Mouse (Mus musculus) brain, embryonic 14.5 days (tissue): ENCODE results near the gene Tmem256. TPM values are rescaled to one million over a fixed set of nuclear protein-coding genes. Genes with fewer than 3 reads are reported as not detected.

Experiments used
- DNase-seq: peaks from one replicate; pipeline ENCODE4 v3.0.0-alpha.2; 2011; ENCODE audit warnings: low read depth
- CTCF ChIP-seq: fragments of 200-500 bp; IDR thresholded peaks from 2 replicates; pipeline ENCODE4 v1.5.1; 2012; ENCODE audit warnings: inconsistent platforms, mild to moderate bottlenecking, moderate library complexity, borderline replicate concordance; ENCODE audit not compliant: insufficient read depth, insufficient read length; ENCODE audit errors: extremely low read depth
- POLR2A ChIP-seq: fragments of 200-500 bp; IDR thresholded peaks from 2 replicates; pipeline ENCODE4 v1.6.1; 2012; ENCODE audit warnings: mild to moderate bottlenecking, inconsistent platforms, borderline replicate concordance; ENCODE audit not compliant: poor library complexity, insufficient read depth, insufficient read length, severe bottlenecking; ENCODE audit errors: extremely low read depth
- polyA plus RNA-seq: library from polyadenylated mRNA; depleted of rRNA; stranded (reverse); fragments of >200 nt; gene quantifications from 2 replicates; pipeline ENCODE4 v1.2.3, GENCODE M21; 2012; rRNA removed

Gene Tmem256
- 167 and 271 TPM in 2 replicates for polyA plus RNA-seq

DNA sequence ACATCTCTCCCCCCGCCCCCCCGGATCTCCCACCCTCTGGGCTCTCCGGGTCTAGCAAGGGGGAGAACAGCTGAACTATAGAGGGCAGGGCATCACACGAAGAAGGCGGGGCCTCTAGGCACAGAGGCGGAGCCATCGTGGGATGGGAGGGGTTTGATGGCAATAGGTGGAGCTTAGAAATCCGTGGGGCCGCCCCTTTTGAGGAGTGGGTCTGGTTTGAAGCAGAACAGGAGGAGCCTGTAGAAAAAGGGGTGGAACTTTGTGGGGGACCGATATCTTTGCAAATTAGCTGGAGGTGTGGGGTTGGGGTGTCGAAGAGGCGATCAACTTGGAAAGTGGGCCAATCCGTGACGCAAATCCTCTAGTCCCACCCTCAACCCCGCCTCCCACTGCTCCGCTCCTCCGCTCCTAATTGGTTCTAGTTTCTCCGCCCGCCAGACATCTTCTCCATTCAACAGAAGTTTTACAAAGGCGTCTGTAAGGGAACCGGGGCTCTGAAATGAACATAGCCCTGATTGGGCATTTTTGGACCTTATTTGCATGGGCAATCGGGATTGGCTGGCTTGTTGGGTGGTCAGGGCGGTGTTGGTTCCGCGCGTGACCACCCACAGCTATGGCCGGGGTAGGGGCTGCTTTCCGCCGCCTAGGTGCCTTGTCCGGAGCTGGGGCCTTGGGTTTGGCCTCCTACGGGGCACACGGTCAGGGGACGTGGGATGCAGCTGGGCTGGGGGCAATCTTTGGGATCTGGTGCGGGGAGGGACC lies at the start of gene Tmem256:
TSS of gene Tmem256 (plus strand) at position 563 of the 762 bp plus-strand sequence.
- TF ChIP-seq POLR2A (peak; percentile 49; the same call in 1 of the 2 replicates), CTCF (no peak)
- DNase-seq, result peak; percentile 99

DNA sequence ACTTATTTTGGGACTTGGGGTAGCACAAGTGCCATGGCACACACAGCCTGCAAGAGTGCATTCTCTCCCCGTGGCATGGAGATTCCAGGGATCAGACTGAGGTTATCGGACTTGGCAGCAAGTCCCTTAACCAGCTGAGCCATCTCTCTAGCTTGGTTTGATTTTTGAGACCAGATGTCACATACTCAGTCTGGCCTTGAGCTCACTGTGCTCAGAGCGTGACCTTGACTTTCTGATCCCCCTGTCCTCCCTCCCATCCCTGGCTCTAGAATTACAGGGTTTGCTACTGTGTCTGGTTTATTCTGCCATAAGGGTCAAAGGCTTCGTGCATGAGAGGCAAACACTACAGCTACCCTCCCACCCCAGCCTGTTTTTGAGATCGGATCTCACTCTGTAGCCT lies 48.9 kb upstream of the Tmem256 start:
- no peak for DNase-seq
- no peak for TF ChIP-seq POLR2A
- no peak for TF ChIP-seq CTCF

DNA sequence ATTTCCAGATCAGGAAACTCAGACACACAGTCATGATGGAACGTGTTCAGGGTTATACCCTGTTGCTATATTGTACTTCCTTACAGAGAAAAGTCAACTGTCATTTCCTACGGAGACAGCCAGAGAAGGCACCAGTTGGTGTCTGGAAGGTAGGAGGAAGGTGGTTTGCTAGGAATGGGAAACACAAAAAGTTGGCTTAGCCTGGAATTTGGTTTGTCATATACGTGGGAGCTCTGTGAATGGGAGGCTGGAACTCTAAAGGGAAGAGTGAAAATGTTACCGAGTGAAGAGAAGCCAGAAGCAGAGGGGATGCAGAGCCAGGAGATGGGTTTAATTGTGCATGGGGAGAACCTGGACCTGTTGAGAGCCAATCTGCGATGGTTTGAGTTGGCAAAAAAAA lies 46.9 kb upstream of the Tmem256 start:
- DNase-seq, result no peak
- no peak for TF ChIP-seq CTCF
- TF ChIP-seq POLR2A, result no peak

DNA sequence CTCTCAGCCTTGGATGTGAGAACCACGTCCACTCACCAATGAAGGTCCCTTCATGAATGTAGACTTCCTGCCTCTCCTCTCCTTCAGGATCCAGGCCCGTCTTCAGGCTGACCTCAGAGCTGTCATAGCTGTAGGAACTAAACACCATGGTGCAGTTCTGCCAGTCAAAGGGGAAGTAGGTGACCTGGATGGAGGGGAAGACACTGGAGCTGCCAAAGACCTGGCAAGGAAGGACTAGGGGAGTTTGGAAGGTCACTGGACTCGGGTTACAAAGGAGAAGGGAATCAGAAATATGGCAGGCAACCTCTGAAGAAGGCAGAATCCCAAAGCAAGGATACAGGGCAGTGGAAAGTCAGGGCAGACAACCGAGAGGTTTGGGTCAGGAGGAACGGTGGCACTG lies 44.9 kb upstream of the Tmem256 start:
- no peak for DNase-seq
- no peak for TF ChIP-seq POLR2A
- TF ChIP-seq CTCF, result no peak

DNA sequence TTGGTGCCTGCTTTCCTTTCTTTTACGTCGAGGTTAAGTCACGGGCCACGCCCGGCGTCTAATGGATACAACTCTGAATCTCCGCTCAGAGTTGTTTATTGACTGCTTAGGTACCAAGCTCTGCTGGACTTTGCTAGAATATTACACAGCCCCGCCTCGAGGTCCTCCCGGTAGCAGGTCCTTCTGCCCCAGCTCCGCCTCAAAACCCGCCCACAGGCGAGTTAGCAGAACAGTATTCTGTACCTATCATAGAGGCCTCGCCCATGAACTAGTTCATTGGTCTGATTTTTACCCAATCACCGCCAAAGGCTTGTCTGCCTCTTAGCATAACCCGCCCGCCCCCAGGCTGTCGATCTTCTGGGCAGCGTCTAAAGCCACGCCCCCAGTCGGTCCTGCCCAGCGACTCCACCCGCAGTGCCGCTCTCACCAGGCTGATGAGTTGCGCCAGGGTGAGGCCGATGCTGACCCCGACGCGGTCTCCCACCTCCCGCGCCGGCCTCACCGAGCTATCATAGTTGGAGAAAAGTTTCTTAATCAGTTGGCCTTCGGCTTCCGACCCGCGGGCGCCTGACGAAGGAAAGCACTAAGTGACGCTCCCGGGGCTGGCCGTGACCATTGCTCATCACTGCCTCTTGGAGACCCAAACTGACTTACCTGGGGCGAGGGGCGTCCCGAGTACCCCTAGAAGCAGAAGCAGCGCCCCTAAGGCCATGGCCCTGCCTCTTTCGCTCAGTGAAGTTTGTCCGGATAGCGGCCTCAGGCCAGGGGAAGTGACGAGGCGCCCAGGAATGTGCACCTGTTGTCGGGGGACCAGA lies 42.9 kb upstream of the Tmem256 start, which contains the start of gene Chrnb1:
TSS of gene Chrnb1 (minus strand) at position 776 of the 815 bp plus-strand sequence.
- no peak for TF ChIP-seq POLR2A
- no peak for TF ChIP-seq CTCF
- DNase-seq, result peak; percentile 97

DNA sequence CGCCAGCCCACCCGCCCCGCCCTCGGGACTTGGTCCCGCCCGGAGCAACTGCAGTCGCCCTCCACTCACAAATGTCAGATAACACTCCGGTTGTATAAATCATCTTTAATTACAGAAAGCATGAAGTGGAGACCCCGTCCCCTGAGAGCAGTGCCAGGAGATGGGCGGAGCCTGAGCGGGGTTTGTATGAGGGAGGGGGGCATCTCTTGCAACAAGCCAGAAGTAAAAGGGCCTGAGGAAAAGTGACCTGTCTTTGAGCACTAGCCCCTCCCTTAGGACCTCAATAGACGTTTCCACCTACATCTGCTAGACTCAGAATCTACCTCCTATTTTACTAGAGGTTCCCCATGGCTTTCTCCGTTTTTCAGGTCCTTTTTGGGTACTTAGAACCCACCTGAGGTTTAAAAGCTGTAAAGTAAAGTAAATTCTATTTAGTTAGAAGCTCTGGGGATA lies 42.3 kb upstream of the Tmem256 start:
- DNase-seq, result peak; percentile 17
- no peak for TF ChIP-seq CTCF

DNA sequence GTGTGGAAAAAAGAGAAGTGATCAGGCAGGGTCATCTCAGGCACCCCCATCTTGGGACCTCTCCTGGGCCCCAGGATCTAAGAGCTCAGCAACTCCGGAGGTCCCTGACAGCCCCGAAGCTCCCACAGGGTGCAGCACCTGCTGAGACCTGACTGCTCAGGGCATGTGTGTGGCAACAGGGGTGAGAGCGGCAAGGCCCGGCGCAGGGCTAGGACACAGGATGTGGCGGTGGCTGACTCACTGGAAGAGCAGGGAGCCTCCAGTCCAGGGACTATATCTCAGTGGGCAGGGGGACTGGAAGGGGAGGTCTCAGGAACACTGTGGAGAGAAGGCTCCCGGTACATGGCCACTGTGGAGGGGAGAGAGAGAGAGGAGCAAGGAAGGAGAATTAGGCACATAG lies 40.4 kb upstream of the Tmem256 start:
- TF ChIP-seq CTCF (no peak), POLR2A (no peak)
- no peak for DNase-seq

DNA sequence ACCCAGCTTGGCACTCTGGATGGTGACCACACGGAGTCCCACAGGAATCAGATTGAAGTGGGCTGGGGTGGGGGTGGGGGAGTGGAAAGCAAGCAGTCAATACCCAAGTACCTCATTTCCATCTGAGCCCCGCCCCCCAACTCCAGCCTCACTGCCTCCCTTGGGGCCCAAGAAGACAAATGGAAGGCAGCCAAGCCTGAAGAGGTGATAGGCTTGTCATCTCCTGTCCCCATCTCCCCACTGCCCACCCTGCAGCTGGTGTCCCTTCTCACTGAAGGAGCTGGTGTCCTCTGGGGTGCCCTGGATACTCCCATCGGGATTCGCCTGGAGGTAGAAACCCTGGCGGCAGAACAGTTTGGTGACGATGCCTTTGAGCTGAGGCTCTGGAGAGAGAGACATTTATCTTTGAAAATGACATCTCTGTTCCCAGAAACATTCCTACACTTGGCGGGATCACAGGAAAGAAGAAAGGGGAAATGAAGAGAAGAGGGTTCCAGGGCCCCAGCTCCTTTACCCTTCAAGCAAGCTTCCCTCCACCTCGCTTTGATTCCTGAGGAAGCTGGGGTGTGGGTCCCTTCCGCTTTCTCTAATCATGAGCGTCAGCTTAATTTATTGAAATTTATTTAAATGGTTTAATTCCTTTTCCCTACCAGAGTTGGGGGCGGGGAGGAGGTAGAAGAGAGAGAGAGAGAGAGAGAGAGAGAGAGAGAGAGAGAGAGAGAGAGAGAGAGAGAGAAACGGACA lies 38.7 kb upstream of the Tmem256 start:
- peak; percentile 82 for DNase-seq

DNA sequence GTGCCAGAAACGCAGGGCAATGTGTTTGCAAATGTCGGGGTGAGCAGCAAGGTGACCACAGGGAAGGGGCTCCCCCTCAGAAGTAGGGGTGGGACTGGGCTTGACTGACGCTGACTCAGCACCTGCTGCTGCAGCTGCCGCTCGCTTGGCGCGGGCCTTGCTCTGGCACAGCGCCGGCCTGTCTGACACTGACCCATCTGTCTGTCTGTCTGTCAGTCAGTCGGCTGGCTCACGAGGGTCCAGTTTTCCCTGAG lies 38.2 kb upstream of the Tmem256 start:
- no peak for DNase-seq
- TF ChIP-seq CTCF (no peak), POLR2A (no peak)

More for the DNA sequence above, 38.7 kb upstream of the Tmem256 start:
- no peak for TF ChIP-seq CTCF
- no peak for TF ChIP-seq POLR2A

DNA sequence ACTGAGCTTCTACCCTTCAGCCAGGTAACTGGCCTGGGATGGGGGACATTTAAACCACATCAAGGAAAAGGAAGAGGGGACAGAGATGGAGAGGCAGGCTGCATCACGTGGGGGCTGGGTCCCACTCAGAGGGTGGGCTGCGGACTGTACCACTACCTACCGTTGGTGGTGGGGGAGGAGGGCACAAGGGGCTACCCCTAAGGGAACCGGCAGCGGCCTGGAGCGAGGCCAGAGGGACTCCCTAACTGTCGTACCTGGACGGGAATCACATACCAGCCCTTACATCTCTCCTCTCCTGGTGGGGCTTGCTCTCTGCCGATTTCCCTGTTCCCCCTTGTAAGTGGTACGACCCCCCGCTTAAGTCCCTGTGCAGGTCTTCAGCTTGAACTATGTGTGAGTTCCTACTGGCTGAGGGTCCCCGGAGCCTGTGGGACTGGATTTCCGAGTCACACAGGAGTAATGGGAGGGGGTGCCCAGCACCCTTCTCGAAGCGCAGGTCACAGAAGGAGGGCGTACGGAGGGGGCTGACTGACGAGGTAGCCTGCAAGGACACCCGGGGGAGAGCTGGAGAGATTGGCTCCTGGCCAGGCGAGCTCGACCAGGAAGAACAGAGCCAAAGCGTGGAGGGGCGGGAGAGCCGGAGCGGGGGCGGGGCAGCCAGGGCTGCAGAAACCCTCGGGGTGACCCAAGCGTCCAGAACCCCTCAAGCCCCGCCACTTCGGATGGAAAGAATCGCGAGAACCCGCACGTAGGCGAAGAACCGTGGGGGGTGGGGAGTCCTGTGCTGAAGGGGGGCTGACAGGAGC lies 37.7 kb upstream of the Tmem256 start:
- peak; percentile 96 for DNase-seq
- TF ChIP-seq CTCF (no peak), POLR2A (0 out of 2 replicates have a peak, but pooled peaks have one; percentile 11)

DNA sequence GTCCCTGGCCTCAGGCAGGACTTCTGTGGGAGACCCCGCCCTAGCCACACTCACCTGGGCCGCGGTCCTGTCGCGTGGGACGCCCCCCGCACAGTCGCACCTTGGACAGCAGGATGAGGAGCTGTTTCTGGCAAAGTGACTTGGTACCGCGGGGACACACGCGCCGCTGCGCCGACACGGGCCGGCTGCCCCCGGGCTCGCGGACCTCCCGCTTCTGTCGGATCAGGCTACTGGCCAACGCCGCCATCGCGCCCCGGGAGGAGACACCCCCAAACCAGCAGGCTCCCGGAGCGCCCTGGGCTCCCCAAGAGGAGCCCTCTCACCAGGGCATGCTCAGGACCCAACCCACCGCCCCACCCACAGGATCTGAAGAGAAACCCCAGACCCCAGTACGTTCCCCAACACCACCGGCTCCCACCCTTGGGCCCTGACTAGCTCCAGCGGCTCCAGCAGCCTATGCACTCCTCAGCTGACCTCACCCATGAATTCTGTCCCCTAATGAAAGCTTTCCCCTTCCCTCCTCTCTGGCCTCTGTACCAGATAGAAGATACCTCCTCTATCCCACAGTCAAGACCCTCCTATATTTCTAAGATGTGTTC lies 36.8 kb upstream of the Tmem256 start, which contains the start of gene Fgf11:
TSS of gene Fgf11 (minus strand) at position 479 of the 599 bp plus-strand sequence.
- DNase-seq, result no peak
- TF ChIP-seq CTCF (no peak), POLR2A (no peak)
